Mouse (Mus musculus): Measurements from ENCODE around the gene Iqgap2. TPM values are rescaled to one million over a fixed set of nuclear protein-coding genes. Genes with fewer than 3 reads are reported as not detected.
A peak's percentile ranks its signal among the peaks of the same experiment; 100 is the strongest.

The Iqgap2 gene
- polyA plus RNA-seq, 1 experiment from 2014 or later, result 4.3 TPM

DNA sequence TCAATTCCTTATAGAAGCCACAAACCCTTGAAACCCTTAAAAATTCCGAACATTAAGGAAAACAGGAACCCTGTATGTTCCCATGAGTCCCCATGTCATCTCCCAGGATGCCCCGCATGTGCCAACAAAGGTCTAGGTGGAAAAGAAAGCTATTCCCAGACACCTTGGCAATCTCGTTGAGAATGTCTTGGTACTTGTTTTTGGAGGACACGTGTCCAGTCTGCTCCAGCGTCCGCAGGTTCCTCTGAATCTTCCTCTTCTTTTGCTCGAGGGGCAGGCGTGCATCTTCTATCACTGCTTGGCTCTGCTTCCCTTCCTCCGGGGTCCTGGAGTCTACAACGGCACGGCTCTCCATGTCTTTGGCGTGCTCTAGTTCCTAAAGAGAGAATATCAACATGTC lies 256.4 kb downstream of the Iqgap2 start:
- Histone ChIP-seq H3K27ac (replicated peaks) (no peak overlapping the region), H3K4me1 (replicated peaks) (peaks cover 20% of the 10 kb centered on the region), H3K4me2 (no peak overlapping the region), H3K9me3 (no peaks in the 10 kb centered on the region), H3K9ac (no peak overlapping the region), H3K4me3 (no peak overlapping the region), H3K27me3 (no peaks in the 10 kb centered on the region), H3K36me3 (no peaks in the 10 kb centered on the region)
- 94% methylated on average over 12 of the region's 12 CpGs for WGBS
- no peak for ATAC-seq (ENCODE audit: low FRiP score, low read depth)

DNA sequence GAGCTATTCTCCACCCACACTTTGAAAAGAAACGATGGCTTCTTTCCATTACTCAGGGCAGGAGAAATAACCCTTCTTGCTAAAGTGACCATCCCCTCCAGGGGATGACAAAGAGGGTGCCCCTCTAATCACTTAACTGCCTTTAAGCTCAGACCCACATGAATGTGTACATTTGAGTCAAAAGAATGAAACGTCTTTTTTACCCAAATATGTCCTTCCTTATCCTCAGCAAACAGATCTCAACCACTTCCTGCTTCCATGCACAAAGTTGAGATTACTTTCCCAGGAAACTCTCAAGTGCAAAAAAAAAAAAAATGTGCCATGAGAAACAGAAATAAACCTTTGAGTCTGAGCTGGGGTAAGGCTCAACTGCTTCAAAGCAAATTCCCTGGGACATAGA lies 257.3 kb downstream of the Iqgap2 start:
- Histone ChIP-seq H3K36me3 (no peaks in the 10 kb centered on the region), H3K27ac (replicated peaks) (no peak overlapping the region), H3K4me2 (no peak overlapping the region), H3K4me1 (replicated peaks) (peaks cover 17% of the 10 kb centered on the region), H3K9me3 (no peaks in the 10 kb centered on the region), H3K4me3 (no peak overlapping the region), H3K27me3 (no peaks in the 10 kb centered on the region), H3K9ac (no peak overlapping the region)
- WGBS, result 74% methylated on average over 2 of the region's 2 CpGs
- no peak for ATAC-seq (ENCODE audit: low FRiP score, low read depth)

DNA sequence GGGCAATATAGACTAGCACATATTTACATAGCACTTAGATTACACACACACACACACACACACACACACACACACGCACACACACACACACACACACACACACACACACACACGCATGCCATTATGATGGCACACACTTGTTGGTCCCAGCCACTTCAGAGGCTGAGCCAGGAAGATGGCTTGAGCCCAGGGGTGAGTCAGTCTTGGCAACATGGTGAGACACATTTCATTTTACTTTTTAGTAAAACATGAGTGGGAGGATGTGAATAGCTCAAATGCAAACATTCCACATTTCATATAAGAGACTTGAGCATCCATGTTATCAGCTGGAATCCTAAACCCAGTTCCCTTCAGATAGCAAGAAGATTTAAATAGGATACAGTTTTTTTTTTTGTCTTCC lies 258.3 kb downstream of the Iqgap2 start:
- H3K27ac ChIP-seq (replicated peaks), result no peak overlapping the region
- no peak overlapping the region for H3K9ac ChIP-seq
- H3K4me2 ChIP-seq, result no peak overlapping the region
- 82% methylated on average over 2 of the region's 2 CpGs for whole genome bisulfite sequencing
- H3K4me1 ChIP-seq (replicated peaks), result peaks cover 6% of the 10 kb centered on the region; the same call in 1 of the 2 replicates
- H3K9me3 ChIP-seq, result no peaks in the 10 kb centered on the region
- no peak for ATAC-seq (ENCODE audit: low FRiP score, low read depth)
- no peak overlapping the region for H3K4me3 ChIP-seq
- no peaks in the 10 kb centered on the region for H3K27me3 ChIP-seq
- no peaks in the 10 kb centered on the region for H3K36me3 ChIP-seq

DNA sequence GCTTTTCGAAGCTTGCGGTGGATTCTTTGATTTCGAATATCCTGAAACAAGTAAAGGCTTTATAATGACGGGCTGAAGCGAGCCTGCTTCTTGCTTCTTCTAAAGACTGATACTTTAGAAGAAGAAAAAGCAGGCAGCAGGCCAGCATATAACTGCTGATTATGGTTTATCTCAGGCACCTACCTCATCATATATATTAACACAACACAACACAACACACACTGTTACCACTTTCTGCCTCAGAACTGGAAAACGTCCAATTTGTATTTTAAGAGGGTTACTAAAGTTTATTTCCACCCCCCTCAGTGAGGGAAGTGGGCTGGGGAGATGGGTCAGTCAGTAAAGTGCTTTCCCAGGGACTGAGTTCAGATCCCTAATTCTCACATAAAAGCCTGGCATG lies 259.6 kb downstream of the Iqgap2 start:
- WGBS, result 93% methylated on average over 6 of the region's 6 CpGs
- H3K27me3 ChIP-seq, result no peaks in the 10 kb centered on the region
- H3K4me3 ChIP-seq, result no peak overlapping the region
- no peaks in the 10 kb centered on the region for H3K36me3 ChIP-seq
- no peaks in the 10 kb centered on the region for H3K9me3 ChIP-seq
- ATAC-seq (ENCODE audit: low FRiP score, low read depth), result no peak
- no peak overlapping the region for H3K27ac ChIP-seq (replicated peaks)
- H3K4me2 ChIP-seq, result no peak overlapping the region
- H3K9ac ChIP-seq, result no peak overlapping the region
- no peaks in the 10 kb centered on the region for H3K4me1 ChIP-seq (replicated peaks)

DNA sequence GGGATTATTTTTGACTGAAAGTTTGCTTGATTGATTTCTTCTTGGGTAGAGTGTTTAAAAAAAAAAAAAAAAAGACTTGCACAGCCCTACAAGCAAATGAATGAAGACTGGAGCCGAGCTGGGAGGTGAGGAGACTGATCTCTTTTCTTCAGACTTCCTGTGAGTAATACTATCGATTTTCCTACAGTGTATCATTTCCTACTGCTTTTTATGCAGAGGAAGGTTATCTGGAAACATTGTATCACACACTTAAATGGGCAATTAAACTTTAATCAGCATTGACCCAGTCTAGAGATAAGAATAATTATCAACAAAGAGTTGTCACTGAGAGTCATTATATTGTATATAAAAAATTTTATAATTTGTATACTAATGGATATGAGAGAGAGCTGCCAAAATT lies 261.0 kb downstream of the Iqgap2 start:
- no peak for ATAC-seq (ENCODE audit: low FRiP score, low read depth)
- no peaks in the 10 kb centered on the region for H3K4me1 ChIP-seq (replicated peaks)
- H3K9me3 ChIP-seq, result no peaks in the 10 kb centered on the region
- no peaks in the 10 kb centered on the region for H3K27me3 ChIP-seq
- no peak overlapping the region for H3K9ac ChIP-seq
- no peaks in the 10 kb centered on the region for H3K36me3 ChIP-seq
- H3K27ac ChIP-seq (replicated peaks), result no peak overlapping the region
- WGBS, result 91% methylated on average over 2 of the region's 2 CpGs
- no peak overlapping the region for H3K4me2 ChIP-seq
- no peak overlapping the region for H3K4me3 ChIP-seq

DNA sequence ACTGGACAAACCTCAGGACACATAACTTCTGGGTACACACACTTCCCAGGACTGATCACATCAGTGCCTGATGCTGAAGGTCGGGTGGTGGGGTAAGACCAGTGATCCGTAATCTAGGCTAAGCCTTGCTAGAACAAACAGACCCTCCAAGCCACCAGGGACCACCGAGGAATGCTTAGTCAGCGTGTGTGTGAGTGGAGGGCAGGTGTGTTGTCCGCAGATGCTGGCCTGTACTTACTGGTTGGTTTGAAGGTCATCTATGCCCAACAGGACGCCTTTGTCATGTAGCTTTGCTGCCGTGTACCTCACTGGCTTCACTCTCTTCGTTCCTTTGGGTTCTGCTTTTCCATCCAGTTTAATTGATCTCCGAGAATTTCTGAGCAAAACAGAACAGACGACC lies 262.0 kb downstream of the Iqgap2 start:
- Histone ChIP-seq H3K9ac (no peak overlapping the region), H3K4me2 (no peak overlapping the region), H3K4me3 (no peak overlapping the region), H3K27ac (replicated peaks) (no peak overlapping the region), H3K4me1 (replicated peaks) (no peaks in the 10 kb centered on the region), H3K27me3 (no peaks in the 10 kb centered on the region), H3K9me3 (no peaks in the 10 kb centered on the region), H3K36me3 (no peaks in the 10 kb centered on the region)
- ATAC-seq (ENCODE audit: low FRiP score, low read depth), result no peak
- WGBS, result 92% methylated on average over 10 of the region's 10 CpGs

DNA sequence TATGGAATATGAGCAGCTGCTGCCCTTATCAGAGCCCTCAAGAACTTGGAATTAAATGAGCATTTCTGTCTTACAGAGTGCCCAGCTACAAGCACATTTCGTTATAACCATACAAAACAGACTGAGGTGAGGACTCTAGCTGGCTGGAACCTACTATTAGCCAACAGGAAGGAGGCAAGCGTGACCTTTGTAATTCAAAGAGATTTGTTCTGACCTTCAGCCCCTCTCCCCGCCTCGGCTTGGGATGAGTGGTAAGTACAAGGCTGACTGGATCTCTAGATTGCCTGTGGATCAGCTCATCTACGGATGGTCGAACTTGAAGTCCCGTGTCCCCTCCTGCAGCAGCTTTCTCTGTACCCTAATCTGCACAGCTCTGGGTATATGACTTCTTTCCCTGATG lies 265.0 kb downstream of the Iqgap2 start:
- Histone ChIP-seq H3K9me3 (no peaks in the 10 kb centered on the region), H3K4me1 (replicated peaks) (no peaks in the 10 kb centered on the region), H3K36me3 (no peaks in the 10 kb centered on the region), H3K9ac (no peak overlapping the region), H3K4me3 (no peak overlapping the region), H3K27ac (replicated peaks) (no peak overlapping the region), H3K27me3 (no peaks in the 10 kb centered on the region), H3K4me2 (no peak overlapping the region)
- 78% methylated on average over 7 of the region's 7 CpGs for WGBS
- no peak for ATAC-seq (ENCODE audit: low FRiP score, low read depth)

DNA sequence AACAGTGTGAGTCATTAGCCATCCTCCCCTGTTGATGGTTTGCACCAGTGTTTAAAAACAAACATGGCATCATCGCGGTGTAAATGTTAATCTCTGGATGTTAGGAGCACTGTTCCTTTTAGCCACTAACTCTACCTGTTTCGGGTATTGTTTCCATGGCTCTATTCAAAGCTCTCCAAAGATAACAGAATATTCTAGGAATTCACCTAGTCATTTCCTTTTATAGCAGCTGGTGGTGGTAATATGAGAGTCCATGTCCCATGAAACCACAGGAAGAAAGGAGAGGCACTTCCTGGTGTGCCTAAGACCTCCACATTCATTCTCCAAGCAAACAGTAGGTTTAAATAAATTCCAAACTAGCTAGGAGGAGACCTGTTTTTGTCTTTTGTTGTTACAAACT lies 268.7 kb downstream of the Iqgap2 start:
- H3K9ac ChIP-seq, result no peak overlapping the region
- peaks cover 3% of the 10 kb centered on the region; the same call in 1 of the 2 replicates for H3K4me1 ChIP-seq (replicated peaks)
- H3K27me3 ChIP-seq, result no peaks in the 10 kb centered on the region
- no peak for ATAC-seq (ENCODE audit: low FRiP score, low read depth)
- H3K36me3 ChIP-seq, result no peaks in the 10 kb centered on the region
- H3K27ac ChIP-seq (replicated peaks), result no peak overlapping the region
- WGBS, result 73% methylated on average over 3 of the region's 3 CpGs
- no peak overlapping the region for H3K4me2 ChIP-seq
- H3K4me3 ChIP-seq, result no peak overlapping the region
- no peaks in the 10 kb centered on the region for H3K9me3 ChIP-seq

DNA sequence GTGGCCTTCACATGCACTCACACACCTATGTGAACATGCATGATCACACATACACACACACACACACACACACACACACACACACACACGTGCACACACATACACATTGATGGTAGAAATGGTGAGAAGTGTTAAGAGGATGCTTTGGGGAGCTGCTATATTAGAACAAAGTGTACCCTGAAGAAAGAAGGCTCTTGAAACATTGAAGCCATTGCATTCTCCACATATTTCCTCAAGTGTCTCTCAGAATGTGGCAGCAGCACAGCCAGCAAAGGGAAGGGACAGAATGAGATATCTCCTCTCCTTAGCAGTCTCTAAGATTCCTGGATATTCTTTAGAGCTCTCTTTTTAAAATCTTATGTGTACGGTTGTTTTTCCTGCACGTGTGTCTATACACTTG lies 270.2 kb downstream of the Iqgap2 start:
- Histone ChIP-seq H3K9ac (no peak overlapping the region), H3K27ac (replicated peaks) (no peak overlapping the region), H3K27me3 (no peaks in the 10 kb centered on the region), H3K4me2 (no peak overlapping the region), H3K4me1 (replicated peaks) (peaks cover 10% of the 10 kb centered on the region), H3K4me3 (no peak overlapping the region), H3K36me3 (no peaks in the 10 kb centered on the region), H3K9me3 (no peaks in the 10 kb centered on the region)
- WGBS, result 80% methylated on average over 3 of the region's 3 CpGs
- ATAC-seq (ENCODE audit: low FRiP score, low read depth), result no peak

DNA sequence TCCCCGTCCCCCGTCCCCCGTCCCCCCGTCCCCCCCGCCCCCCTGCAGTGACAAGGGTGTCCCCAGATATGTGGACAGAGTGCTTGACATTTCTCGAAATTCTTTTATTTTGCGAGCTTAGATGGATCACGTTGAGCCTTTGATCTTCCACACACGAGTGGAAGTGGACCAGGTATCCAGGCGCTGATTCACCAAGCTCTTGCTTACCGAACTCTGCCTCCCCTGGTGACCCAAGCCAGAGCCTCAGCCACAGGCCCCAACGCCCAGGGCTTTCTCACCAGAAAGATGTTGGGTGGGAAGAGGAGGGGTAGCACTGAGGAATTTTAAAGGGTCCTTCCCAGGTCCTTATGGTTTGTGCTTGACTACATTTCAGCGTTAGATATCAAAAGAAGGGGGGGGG lies 272.9 kb downstream of the Iqgap2 start:
- H3K36me3 ChIP-seq, result no peaks in the 10 kb centered on the region
- peak overlapping the region; percentile 72 for H3K4me3 ChIP-seq
- WGBS, result 7% methylated on average over 13 of the region's 13 CpGs
- H3K9ac ChIP-seq, result peak overlapping the region; percentile 76; the same call in 1 of the 2 replicates
- H3K4me1 ChIP-seq (replicated peaks), result peaks cover 30% of the 10 kb centered on the region
- peak overlapping the region; percentile 85 for H3K4me2 ChIP-seq
- no peak for ATAC-seq (ENCODE audit: low FRiP score, low read depth)
- no peaks in the 10 kb centered on the region for H3K27me3 ChIP-seq
- H3K9me3 ChIP-seq, result no peaks in the 10 kb centered on the region
- no peak overlapping the region for H3K27ac ChIP-seq (replicated peaks)

DNA sequence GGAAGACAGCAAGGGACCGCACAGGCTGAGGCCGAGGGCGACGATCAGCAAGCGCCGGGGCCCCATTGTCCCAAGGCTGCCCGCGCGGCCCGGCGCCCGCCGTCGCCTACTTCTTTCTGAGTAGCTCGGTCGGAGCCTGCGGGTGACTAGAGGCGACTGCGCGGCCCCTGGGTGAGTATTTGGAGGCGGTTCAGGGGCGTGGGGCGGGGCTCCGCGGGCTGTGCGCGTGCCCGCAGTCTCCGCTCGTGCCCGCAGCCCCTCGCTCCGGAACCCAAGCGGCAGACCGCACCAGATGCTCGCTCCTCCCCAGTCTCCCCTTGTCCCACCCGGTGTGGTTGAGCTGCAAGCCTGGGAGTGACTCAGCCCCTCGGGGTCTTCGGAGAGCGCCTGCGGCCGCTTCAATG lies 273.4 kb downstream of the Iqgap2 start, which contains the start of gene F2r:
TSS of gene F2r (minus strand) at position 179 of the 404 bp plus-strand sequence.
- WGBS, result 0% methylated on average over 42 of the region's 42 CpGs
- no peaks in the 10 kb centered on the region for H3K9me3 ChIP-seq
- ATAC-seq (ENCODE audit: low FRiP score, low read depth), result peak; percentile 91

DNA sequence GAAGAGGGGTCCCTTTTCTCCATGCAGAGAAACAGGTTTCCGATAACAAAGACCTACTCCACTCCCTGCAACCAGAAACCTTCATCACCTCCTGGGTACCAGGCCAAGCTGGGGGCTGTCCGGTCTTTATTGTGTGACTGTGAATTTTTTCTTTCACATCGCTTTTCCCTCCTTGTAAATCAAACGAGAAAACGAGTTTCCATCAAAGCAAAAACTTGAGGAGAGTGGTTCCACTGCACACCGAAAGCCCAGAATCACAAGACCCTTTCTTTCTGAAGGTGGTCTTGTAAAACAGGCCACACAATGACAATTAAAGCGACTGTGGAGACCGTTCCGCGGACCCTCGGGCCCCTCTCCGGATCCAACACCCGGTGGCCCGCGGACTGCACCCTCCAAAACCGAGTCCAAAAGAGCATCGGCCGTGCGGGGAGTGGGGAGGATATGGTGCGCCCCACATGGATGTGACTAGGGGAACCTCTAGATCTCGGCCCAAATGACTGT lies 274.0 kb downstream of the Iqgap2 start:
- peak overlapping the region; percentile 85 for H3K4me2 ChIP-seq
- H3K4me3 ChIP-seq, result peak overlapping the region; percentile 72
- H3K27ac ChIP-seq (replicated peaks), result peak overlapping the region; percentile 71
- WGBS, result under 1% methylated on average over 21 of the region's 21 CpGs
- no peaks in the 10 kb centered on the region for H3K27me3 ChIP-seq
- H3K9ac ChIP-seq, result peak overlapping the region; percentile 76
- peaks cover 30% of the 10 kb centered on the region for H3K4me1 ChIP-seq (replicated peaks)
- H3K36me3 ChIP-seq, result no peaks in the 10 kb centered on the region
- H3K9me3 ChIP-seq, result no peaks in the 10 kb centered on the region
- ATAC-seq (ENCODE audit: low FRiP score, low read depth), result peak; percentile 49

More for the DNA sequence above, 273.4 kb downstream of the Iqgap2 start, which contains the start of gene F2r:
- no peaks in the 10 kb centered on the region for H3K27me3 ChIP-seq
- H3K36me3 ChIP-seq, result no peaks in the 10 kb centered on the region
- H3K4me2 ChIP-seq, result peak within 1 kb of the TSS; percentile 85
- peak within 1 kb of the TSS; percentile 76 for H3K9ac ChIP-seq
- H3K4me1 ChIP-seq (replicated peaks), result peaks cover 30% of the 10 kb centered on the region
- peak within 1 kb of the TSS; percentile 71 for H3K27ac ChIP-seq (replicated peaks)
- H3K4me3 ChIP-seq, result peak within 1 kb of the TSS; percentile 72

DNA sequence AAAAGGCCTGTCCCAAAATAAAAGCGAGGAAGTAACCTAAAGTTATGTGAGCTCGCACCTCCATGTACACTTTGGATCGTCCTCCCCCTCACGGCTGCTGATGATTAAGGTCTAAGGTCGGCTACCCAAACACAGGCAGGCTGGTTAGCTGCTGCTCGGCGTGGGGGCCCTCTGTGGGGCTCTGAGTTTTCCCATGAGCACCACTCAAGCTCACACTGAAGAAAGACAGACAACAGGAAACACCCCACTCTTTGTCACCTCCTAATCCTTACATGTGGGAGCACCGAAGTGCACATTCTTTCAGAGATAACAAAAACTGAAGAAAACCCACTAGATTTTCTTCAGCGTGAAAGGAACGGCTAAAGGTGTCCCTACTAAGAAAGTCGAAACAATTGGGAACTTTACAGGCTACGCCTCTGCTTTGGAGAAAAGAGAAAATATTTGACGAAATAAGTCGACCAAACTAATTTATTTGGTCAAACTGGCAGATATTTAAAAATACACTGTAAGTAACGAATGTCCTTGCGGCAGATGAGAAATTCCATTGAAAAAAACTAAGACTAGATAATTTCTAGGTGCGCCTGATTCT lies 274.5 kb downstream of the Iqgap2 start:
- Histone ChIP-seq H3K9ac (peak overlapping the region; percentile 76), H3K36me3 (no peaks in the 10 kb centered on the region), H3K4me3 (peak overlapping the region; percentile 72), H3K9me3 (no peaks in the 10 kb centered on the region), H3K27ac (replicated peaks) (peak overlapping the region; percentile 71; the same call in 1 of the 2 replicates), H3K4me2 (peak overlapping the region; percentile 85), H3K27me3 (no peaks in the 10 kb centered on the region), H3K4me1 (replicated peaks) (peaks cover 30% of the 10 kb centered on the region)
- WGBS, result 10% methylated on average over 17 of the region's 17 CpGs
- ATAC-seq (ENCODE audit: low FRiP score, low read depth), result no peak

Data from hindbrain, embryonic 15.5 days (tissue).